Mouse (Mus musculus): ENCODE results near the gene Hspa2. TPM values are rescaled to one million over a fixed set of nuclear protein-coding genes. Genes with fewer than 3 reads are reported as not detected.

The Hspa2 gene
- polyA plus RNA-seq, 1 experiment from 2014 or later = 6.0 TPM

DNA sequence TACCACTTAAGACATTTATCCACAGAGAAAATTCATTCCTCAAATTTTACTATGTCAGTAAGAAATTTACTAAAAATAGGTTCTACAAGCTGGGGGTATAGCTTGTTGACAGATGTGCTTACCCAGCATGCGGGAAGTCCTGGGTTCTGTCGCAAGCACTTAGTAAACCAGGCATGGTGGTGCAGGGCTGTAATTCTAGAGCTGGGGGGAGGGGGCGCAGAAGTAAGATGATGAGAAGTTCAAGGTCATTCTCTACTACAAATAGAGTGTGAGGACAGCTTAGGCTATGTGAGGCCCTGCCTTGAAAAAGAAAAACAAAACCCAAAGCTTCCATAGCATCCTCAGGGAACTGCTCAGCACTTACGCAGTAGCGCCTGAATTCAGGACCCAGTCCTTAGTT is 25.4 kb upstream of the Hspa2 start:
- Histone ChIP-seq H3K9me3 (ENCODE audit: low read depth, low read length) (no peaks in the 10 kb centered on the region), H3K27ac (ENCODE audit: low read depth) (no peak overlapping the region), H3K9ac (no peak overlapping the region), H3K27me3 (ENCODE audit: insufficient read depth, low read length) (no peaks in the 10 kb centered on the region), H3K4me2 (no peak overlapping the region), H3K4me3 (ENCODE audit: low read depth, low read length) (no peak overlapping the region), H3K36me3 (ENCODE audit: insufficient read depth) (no peaks in the 10 kb centered on the region), H3K4me1 (ENCODE audit: insufficient read depth) (no peaks in the 10 kb centered on the region)
- TF ChIP-seq CTCF (IDR thresholded peaks at IDR 0.05; ENCODE audit: low read depth) = no peak
- no peak for ATAC-seq (ENCODE audit: insufficient read depth)
- WGBS = 73% methylated on average over 5 of the region's 5 CpGs
- DNase-seq = no peak

DNA sequence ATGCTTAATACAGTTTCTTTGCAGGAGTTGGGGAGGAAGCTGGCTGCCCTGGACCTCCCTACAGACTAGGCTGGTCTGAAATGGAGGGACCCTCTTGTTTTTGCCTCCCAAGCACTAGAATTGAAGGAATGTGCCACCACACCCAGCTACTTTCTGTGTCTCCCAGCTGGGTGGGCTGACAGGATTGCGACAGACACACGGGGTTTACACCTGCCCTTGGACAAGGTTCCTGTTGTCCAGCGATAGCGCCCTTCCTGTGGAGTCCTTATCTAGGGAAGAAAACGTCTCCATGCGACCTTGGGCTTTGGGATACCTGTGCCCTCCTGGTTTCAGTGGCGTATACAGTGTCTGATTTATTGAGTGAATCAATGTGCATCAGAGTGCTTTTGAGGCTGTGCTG is 23.8 kb upstream of the Hspa2 start:
- no peak for TF ChIP-seq CTCF (IDR thresholded peaks at IDR 0.05; ENCODE audit: low read depth)
- 73% methylated on average over 7 of the region's 7 CpGs for WGBS
- Histone ChIP-seq H3K27me3 (ENCODE audit: insufficient read depth, low read length) (no peaks in the 10 kb centered on the region), H3K9ac (no peak overlapping the region), H3K27ac (ENCODE audit: low read depth) (no peak overlapping the region), H3K4me2 (no peak overlapping the region), H3K4me3 (ENCODE audit: low read depth, low read length) (no peak overlapping the region), H3K4me1 (ENCODE audit: insufficient read depth) (no peaks in the 10 kb centered on the region), H3K36me3 (ENCODE audit: insufficient read depth) (peaks cover 2% of the 10 kb centered on the region; the same call in 1 of the 2 replicates), H3K9me3 (ENCODE audit: low read depth, low read length) (no peaks in the 10 kb centered on the region)
- DNase-seq = no peak
- ATAC-seq (ENCODE audit: insufficient read depth) = no peak

DNA sequence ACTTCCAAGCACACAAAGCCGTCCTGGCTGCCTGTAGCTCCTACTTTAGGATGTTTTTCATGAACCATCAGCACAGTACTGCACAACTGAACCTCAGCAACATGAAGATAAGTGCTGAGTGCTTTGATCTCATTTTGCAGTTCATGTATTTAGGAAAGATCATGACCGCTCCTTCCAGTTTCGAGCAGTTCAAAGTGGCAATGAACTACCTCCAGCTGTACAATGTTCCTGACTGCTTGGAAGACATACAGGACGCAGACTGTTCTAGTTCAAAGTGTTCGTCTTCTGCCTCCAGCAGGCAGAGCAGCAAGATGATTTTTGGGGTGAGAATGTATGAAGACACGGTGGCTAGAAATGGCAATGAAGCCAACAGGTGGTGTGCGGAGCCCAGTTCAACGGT is 18.6 kb upstream of the Hspa2 start:
- Histone ChIP-seq H3K27ac (ENCODE audit: low read depth) (no peak overlapping the region), H3K4me1 (ENCODE audit: insufficient read depth) (no peaks in the 10 kb centered on the region), H3K9me3 (ENCODE audit: low read depth, low read length) (no peaks in the 10 kb centered on the region), H3K9ac (no peak overlapping the region), H3K4me3 (ENCODE audit: low read depth, low read length) (no peak overlapping the region), H3K36me3 (ENCODE audit: insufficient read depth) (peaks cover 29% of the 10 kb centered on the region), H3K4me2 (no peak overlapping the region), H3K27me3 (ENCODE audit: insufficient read depth, low read length) (no peaks in the 10 kb centered on the region)
- ATAC-seq (ENCODE audit: insufficient read depth) (peak; percentile 56; the same call in 1 of the 2 replicates), DNase-seq (peak; percentile 46)
- 62% methylated on average over 8 of the region's 8 CpGs for whole genome bisulfite sequencing
- no peak for TF ChIP-seq CTCF (IDR thresholded peaks at IDR 0.05; ENCODE audit: low read depth)

DNA sequence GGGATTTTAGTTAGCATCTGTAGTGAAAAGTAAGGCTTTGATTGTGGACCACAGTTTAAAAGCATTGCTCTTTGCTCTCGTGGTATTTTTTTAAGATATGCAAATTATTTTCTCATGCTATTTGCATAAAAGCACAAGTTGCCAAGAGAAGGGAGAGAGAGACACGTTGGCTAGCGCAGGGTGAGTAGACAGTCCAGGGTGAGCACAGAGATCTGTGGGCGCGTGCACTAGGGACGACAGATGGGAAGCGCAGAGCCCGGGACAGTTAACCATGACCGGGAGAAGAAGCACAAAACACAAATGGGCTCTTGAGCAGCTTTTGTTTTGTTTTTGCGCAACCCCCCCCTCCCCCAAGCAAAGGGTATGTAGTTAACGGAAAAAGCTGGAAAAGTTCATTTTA is 15.2 kb upstream of the Hspa2 start:
- Histone ChIP-seq H3K4me2 (no peak overlapping the region), H3K9me3 (ENCODE audit: low read depth, low read length) (no peaks in the 10 kb centered on the region), H3K27me3 (ENCODE audit: insufficient read depth, low read length) (no peaks in the 10 kb centered on the region), H3K4me3 (ENCODE audit: low read depth, low read length) (no peak overlapping the region), H3K4me1 (ENCODE audit: insufficient read depth) (no peaks in the 10 kb centered on the region), H3K9ac (no peak overlapping the region), H3K27ac (ENCODE audit: low read depth) (no peak overlapping the region), H3K36me3 (ENCODE audit: insufficient read depth) (peaks cover 34% of the 10 kb centered on the region)
- no peak for DNase-seq
- ATAC-seq (ENCODE audit: insufficient read depth) = peak; percentile 59; the same call in 1 of the 2 replicates
- no peak for TF ChIP-seq CTCF (IDR thresholded peaks at IDR 0.05; ENCODE audit: low read depth)
- 65% methylated on average over 11 of the region's 11 CpGs for WGBS

DNA sequence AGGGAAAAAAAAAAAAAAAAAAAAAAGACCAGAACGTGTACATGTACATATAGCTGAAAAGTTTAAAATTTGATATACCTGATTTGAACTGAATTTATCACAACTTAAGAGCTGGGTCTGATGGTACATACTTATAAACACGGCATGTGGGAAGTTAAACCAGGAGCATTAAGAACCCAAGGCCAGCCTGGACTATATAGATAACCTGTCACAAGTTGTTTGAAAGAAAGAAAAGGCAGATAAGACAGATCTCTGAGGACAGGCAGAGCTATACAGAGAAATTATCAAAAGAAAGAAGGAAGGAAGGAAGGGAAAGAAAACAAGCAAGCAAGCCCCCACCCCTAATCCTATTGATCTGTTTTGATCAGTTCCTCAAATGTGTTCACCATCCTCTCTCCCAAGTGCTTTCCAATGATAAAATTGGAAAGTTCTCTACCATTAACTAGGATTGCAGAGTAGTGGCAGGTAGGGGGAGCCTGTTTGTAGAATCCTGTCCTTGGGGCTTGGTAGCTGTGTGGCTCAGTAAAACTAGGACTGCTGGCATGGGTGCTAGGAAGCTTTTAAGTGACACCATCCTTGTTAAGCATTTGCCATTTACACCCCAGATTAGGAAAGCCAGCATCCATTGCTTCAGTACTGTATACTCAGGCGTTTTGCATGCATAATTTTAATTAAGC is 12.2 kb upstream of the Hspa2 start:
- no peaks in the 10 kb centered on the region for H3K4me1 ChIP-seq (ENCODE audit: insufficient read depth)
- WGBS = 58% methylated on average over 3 of the region's 3 CpGs
- no peak overlapping the region for H3K4me2 ChIP-seq
- H3K4me3 ChIP-seq (ENCODE audit: low read depth, low read length) = no peak overlapping the region
- H3K36me3 ChIP-seq (ENCODE audit: insufficient read depth) = peaks cover 19% of the 10 kb centered on the region
- ATAC-seq (ENCODE audit: insufficient read depth) = no peak
- no peak for TF ChIP-seq CTCF (IDR thresholded peaks at IDR 0.05; ENCODE audit: low read depth)
- DNase-seq = no peak
- H3K9ac ChIP-seq = no peak overlapping the region
- no peaks in the 10 kb centered on the region for H3K9me3 ChIP-seq (ENCODE audit: low read depth, low read length)
- no peaks in the 10 kb centered on the region for H3K27me3 ChIP-seq (ENCODE audit: insufficient read depth, low read length)
- H3K27ac ChIP-seq (ENCODE audit: low read depth) = no peak overlapping the region

DNA sequence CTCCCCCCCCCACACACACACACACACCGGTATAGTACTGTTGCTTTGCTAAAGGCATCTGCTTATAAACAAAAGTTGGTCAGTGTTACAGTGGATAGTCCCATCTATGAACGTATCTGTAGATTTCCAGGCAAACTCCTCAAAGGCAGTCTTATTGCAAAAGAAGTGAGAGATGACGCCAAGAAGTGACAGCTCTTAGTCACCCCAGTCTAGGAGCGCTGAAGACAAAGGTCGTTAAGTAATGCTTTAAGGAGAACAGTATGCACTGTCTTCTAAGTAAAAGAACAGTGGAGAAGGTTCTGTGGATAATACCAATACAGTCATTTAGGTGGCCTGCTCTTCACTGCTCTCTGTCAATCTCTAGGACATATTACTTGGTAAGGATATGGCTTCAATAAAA is 11.0 kb upstream of the Hspa2 start:
- DNase-seq = no peak
- H3K4me3 ChIP-seq (ENCODE audit: low read depth, low read length) = no peak overlapping the region
- H3K9me3 ChIP-seq (ENCODE audit: low read depth, low read length) = no peaks in the 10 kb centered on the region
- no peak for ATAC-seq (ENCODE audit: insufficient read depth)
- no peaks in the 10 kb centered on the region for H3K4me1 ChIP-seq (ENCODE audit: insufficient read depth)
- no peaks in the 10 kb centered on the region for H3K27me3 ChIP-seq (ENCODE audit: insufficient read depth, low read length)
- H3K9ac ChIP-seq = no peak overlapping the region
- H3K27ac ChIP-seq (ENCODE audit: low read depth) = no peak overlapping the region
- no peak overlapping the region for H3K4me2 ChIP-seq
- peaks cover 13% of the 10 kb centered on the region; the same call in 1 of the 2 replicates for H3K36me3 ChIP-seq (ENCODE audit: insufficient read depth)
- no peak for TF ChIP-seq CTCF (IDR thresholded peaks at IDR 0.05; ENCODE audit: low read depth)
- WGBS = 66% methylated on average over 5 of the region's 5 CpGs

DNA sequence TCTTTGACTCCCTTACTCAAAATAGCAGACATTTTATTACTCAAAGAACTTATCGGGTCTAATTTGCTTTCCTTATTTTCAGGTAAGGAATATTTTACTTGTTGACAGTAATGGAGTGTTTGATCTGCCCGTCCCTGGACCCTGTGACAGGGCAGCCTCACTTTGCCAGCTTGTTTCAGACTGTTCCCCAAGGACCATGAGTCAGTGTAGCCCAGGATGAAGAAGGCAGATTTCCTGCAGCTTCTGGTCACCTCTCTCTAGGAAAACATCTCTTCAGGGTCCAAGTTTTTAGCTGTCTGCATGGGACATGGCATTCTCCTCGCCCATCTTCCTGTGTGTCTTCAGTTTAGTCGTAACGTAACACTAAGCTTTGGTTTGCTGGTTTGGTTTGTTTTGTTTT is 6.7 kb upstream of the Hspa2 start:
- ATAC-seq (ENCODE audit: insufficient read depth) (no peak), DNase-seq (no peak)
- H3K27ac ChIP-seq (ENCODE audit: low read depth) = no peak overlapping the region

More for the DNA sequence above, 6.7 kb upstream of the Hspa2 start:
- Histone ChIP-seq H3K9ac (no peak overlapping the region), H3K9me3 (ENCODE audit: low read depth, low read length) (no peaks in the 10 kb centered on the region), H3K36me3 (ENCODE audit: insufficient read depth) (peaks cover 3% of the 10 kb centered on the region; the same call in 1 of the 2 replicates), H3K27me3 (ENCODE audit: insufficient read depth, low read length) (no peaks in the 10 kb centered on the region), H3K4me2 (no peak overlapping the region), H3K4me1 (ENCODE audit: insufficient read depth) (peaks cover 3% of the 10 kb centered on the region; the same call in 1 of the 2 replicates), H3K4me3 (ENCODE audit: low read depth, low read length) (no peak overlapping the region)
- 76% methylated on average over 5 of the region's 5 CpGs for WGBS
- TF ChIP-seq CTCF (IDR thresholded peaks at IDR 0.05; ENCODE audit: low read depth) = no peak
